Mouse (Mus musculus): ENCODE data around the gene Hgd.

Hgd gene

DNA sequence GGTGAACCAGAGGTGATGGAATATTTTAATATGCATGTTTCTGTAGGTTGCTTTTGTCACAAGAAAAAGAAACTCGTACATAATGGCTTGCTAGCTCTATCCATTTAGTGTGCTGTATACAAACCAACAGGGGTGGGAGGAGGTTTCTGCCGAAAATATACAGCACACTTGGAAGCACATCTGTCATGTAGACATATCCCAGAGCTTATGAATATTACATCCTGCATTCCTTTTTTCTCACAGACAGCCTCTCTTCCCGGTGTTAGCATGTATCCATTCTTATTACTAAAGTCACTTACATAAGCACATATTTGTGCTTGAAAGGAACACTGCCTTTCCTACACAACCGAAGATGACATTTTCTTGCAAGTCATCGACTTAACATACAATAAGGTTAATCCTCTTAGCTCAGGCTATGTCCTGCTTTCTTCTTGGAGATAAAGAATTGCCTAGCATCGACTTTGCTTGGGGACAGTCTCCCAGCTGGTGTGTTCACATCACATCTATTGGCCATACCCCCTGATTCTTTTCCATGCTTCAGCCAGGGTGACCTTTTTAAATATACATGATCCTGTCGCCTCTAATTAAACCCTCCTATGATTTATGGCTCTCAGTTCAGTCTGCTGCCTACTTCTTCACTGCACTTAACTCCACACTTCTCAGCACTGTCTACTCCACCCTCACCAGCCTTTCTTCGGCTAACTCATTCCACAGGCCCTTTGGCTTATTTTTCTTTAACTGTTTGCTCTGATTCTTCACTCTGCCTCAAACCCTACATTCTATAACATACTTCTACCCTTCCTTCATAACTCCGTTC, 83.9 kb downstream of the Hgd start:
- no peak for DNase-seq (ENCODE audit: extremely low read depth, low read depth, low spot score)

- DNase-seq (ENCODE audit: extremely low read depth, low read depth, low spot score): no peak
Observed at GRCm38 (mm10) chr16:37665394-37665935, 85.5 kb downstream of the Hgd start.

- no peak for DNase-seq (ENCODE audit: extremely low read depth, low read depth, low spot score)
Observed at GRCm38 (mm10) chr16:37670666-37671283, 90.8 kb downstream of the Hgd start.

DNA sequence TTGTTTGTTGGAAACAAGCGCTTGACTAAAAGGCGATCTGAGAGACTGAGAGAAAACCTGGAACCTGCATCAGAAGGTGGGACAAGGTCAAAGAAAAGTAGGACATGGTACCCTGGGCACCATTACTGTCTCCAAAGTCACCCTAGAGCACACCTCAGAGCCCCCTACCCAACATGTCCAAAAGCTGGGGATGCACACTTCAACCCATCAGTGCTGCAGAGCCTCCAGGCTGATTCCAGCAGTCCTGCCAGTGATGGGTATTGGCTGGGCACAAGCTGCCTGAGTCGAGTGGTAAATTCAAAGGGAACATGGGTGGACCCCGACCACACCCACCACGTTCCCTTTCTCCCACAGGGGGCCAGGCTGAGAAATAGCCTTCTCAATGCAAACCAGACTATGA, 95.4 kb downstream of the Hgd start:
- DNase-seq (ENCODE audit: extremely low read depth, low read depth, low spot score): no peak

DNA sequence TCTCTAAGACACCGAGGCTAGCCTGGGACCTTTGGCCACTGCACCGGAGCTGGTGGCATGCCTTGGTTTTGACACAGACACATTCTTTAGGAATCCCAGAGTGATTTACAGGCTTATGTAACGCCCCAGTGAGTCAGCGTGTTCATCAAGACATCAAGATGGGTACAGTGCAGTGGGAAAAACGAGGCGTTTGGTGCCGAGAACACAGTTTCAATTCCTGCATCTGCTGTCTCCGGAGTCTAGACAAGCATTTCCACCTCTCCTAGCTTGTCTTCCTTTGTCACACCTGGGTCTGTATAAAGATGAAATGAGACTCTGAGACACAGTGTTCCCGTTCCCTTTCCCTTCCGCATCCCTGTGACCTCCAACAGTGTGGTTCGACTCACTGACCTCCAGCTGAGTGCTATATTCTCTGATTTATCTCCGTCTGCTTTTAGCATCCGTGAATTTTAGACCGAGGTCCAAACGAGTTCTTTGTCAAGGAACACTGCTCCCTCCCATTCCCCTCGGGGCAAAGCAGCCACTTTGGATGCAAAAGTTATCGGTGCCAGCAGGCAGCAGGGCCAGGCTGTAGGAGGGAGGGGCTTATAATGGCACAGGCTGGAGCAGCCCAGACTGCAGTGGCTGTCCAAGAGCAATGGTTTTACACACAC, 96.2 kb downstream of the Hgd start:
- DNase-seq (ENCODE audit: extremely low read depth, low read depth, low spot score): no peak

- no peak for DNase-seq (ENCODE audit: extremely low read depth, low read depth, low spot score)
Observed at GRCm38 (mm10) chr16:37676677-37677072, 96.7 kb downstream of the Hgd start.

DNA sequence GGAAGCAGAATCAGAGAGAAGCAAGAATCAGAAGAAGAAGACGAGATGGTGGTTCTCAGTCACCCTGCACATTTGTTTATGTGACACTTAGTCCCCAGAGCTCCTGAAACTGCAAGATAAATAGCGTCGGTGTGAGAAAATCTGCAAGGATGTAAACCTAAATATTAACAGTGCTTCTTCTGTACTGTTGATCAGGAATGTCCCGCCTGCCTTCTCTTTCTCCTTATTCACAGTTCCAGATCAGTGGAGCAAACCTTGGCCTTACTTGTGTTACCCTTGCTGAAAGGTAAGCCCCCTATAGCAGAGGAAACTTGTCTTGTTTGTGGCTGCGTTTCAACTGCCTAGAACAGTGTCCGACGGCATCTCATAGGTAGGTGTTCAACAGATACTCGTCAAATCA, 97.6 kb downstream of the Hgd start:
- DNase-seq (ENCODE audit: extremely low read depth, low read depth, low spot score): no peak

- no peak for DNase-seq (ENCODE audit: extremely low read depth, low read depth, low spot score)
Observed at GRCm38 (mm10) chr16:37680216-37680615, 100.3 kb downstream of the Hgd start.

DNA sequence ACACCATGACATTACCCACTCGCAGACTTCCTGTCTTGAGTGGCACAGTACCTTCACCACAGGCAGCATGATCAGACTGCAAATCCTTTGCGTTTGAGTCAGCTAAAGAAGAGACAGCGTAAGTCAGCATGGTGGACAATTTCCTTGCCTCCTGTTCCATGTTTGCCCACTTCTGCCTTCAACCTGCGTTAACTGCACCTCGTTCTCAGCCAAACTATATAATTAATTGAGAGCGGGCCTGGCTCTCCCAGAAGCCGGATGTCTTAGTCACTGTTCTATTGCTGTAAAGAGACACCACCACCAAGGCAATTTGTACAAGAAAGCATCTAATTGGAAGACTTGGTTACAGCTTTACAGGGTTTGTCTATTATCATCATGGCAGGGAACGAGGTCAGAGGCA, 100.9 kb downstream of the Hgd start:
- DNase-seq (ENCODE audit: extremely low read depth, low read depth, low spot score): no peak
